Mouse (Mus musculus) stomach, postnatal 0 days (tissue): ENCODE data around the gene Fam168b.

Experiments
- CTCF ChIP-seq: IDR thresholded peaks from 2 replicates; pipeline ENCODE4 v1.5.1; 2016; ENCODE audit warnings: antibody characterized with exemption, low read depth, mild to moderate bottlenecking, moderate library complexity
- EP300 ChIP-seq: optimal IDR thresholded peaks from 2 replicates; pipeline ENCODE3; 2016; ENCODE audit warnings: antibody characterized with exemption

GRCm38 (mm10) chr1:34839241-34839640 is 3.6 kb downstream of the Fam168b start:
- TF ChIP-seq CTCF (no peak), EP300 (no peak)
